Mouse (Mus musculus) liver, adult 10 weeks (tissue): ENCODE data around the gene Dlgap1. TPM values are rescaled to one million over a fixed set of nuclear protein-coding genes. Genes with fewer than 3 reads are reported as not detected.

Experiments used
- polyA plus RNA-seq: library from polyadenylated mRNA; stranded (reverse); fragments of 350-450 nt; fragmentation: Illumina TruSeq; extraction: RNeasy Lipid Tissue Mini Kit (QIAGEN cat#74804); gene quantifications from one replicate; pipeline ENCODE4 v1.2.3, GENCODE M21; 2014; ENCODE audit warnings: low read depth, low replicate concordance

The Dlgap1 gene
- 0.66 TPM for polyA plus RNA-seq

DNA sequence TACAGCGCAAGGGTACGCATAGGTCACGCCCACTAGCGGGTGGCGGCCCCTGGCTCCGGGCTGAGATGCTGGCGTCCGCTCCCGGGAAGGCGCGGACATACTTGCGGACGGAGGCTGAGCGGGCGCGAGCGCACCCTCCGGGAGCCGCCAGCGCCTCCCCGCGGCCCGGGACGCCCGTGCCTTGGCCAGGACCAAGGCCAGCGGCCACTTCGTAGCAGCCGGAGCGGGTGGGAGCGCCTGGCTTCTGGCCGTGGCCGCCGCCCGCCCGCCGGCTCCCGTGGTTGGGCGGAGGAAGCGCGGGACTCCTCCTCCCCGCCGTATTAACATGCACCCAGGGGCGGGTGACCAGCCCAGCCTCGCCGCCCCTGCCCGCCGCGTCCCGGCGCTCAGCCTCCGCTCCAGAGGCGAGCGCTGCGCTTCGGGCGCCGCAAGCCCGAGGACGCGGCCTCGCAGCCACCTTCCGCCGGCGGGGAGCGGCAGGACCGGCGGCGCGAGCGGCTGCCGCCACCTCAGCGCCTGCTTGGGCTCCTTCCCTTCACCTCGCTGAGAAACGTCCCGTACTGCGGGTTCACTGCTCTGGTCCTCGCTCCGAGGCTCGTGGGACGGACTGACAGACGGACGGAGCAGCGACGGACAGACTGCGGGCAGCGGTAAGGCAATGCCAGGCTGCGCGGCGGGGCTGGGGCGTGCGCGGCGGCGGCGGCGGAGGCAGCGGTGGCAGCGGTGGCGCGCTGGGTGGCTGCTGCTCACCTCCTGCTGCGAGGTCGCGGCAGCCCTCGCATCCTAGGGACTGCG, at the start of gene Dlgap1:
Gene Dlgap1, plus strand, starts transcription at position 53 of the 795 bp plus-strand sequence.

GRCm38 (mm10) chr17:70853436-70853905, 884.6 kb downstream of the Dlgap1 start, which contains the start of gene Tgif1:
Gene Tgif1 (minus strand): TSS chr17:70853546.

